Mouse (Mus musculus): ENCODE data around the gene Serpina3k. TPM values are rescaled to one million over a fixed set of nuclear protein-coding genes. Genes with fewer than 3 reads are reported as not detected.

Serpina3k gene
- polyA plus RNA-seq, 1 experiment from 2014 or later, result not detected

Other genes with a start within 250 kb of the Serpina3k start
- not detected in 2 replicates for gene Serpina5, start 237.4 kb upstream of the Serpina3k start, polyA plus RNA-seq (2014; fragmentation: Nextera tagmentation; extraction: Ambion mirVana)
- gene Serpina3a, start 225.8 kb upstream of the Serpina3k start, polyA plus RNA-seq (2014; fragmentation: Nextera tagmentation; extraction: Ambion mirVana), result not detected in 2 replicates
- gene Serpina3b, start 210.5 kb upstream of the Serpina3k start, polyA plus RNA-seq (2014; fragmentation: Nextera tagmentation; extraction: Ambion mirVana), result 0.12 and 0.19 TPM in 2 replicates
- gene Serpina3c, start 184.6 kb upstream of the Serpina3k start, polyA plus RNA-seq (2014; fragmentation: Nextera tagmentation; extraction: Ambion mirVana), result not detected in 2 replicates
- gene Serpina3f, start 123.9 kb upstream of the Serpina3k start, polyA plus RNA-seq (2014; fragmentation: Nextera tagmentation; extraction: Ambion mirVana), result 0.08 and 0.39 TPM in 2 replicates
- gene Serpina3g, start 102.2 kb upstream of the Serpina3k start, polyA plus RNA-seq (2014; fragmentation: Nextera tagmentation; extraction: Ambion mirVana), result 1.2 and 2.6 TPM in 2 replicates
- 0.14 and 0.27 TPM in 2 replicates for gene Serpina3i, start 75.4 kb upstream of the Serpina3k start, polyA plus RNA-seq (2014; fragmentation: Nextera tagmentation; extraction: Ambion mirVana)
- gene Serpina3j, start 23.9 kb upstream of the Serpina3k start, polyA plus RNA-seq (2014; fragmentation: Nextera tagmentation; extraction: Ambion mirVana), result not detected in 2 replicates
- not detected in 2 replicates for gene Serpina3m, start within 50 bp of the Serpina3k start, polyA plus RNA-seq (2014; fragmentation: Nextera tagmentation; extraction: Ambion mirVana)
- not detected in 2 replicates for gene Serpina3n, start 68.2 kb downstream of the Serpina3k start, polyA plus RNA-seq (2014; fragmentation: Nextera tagmentation; extraction: Ambion mirVana)
- gene Gsc, start 134.8 kb downstream of the Serpina3k start, polyA plus RNA-seq (2014; fragmentation: Nextera tagmentation; extraction: Ambion mirVana), result 1.3 and 1.4 TPM in 2 replicates